Mouse (Mus musculus) lung, embryonic 16.5 days (tissue): ENCODE data around the gene C530008M17Rik. TPM values are rescaled to one million over a fixed set of nuclear protein-coding genes. Genes with fewer than 3 reads are reported as not detected.
A peak's percentile ranks its signal among the peaks of the same experiment; 100 is the strongest.

Experiments used
- ATAC-seq: fragments of 200-750 bp; cut with Nextera tagmentation; 2 replicates; pipeline ENCODE4 v1.8.0; 2017; ENCODE audit warnings: low read depth, mild to moderate bottlenecking, moderate library complexity
- H3K27ac ChIP-seq: fragments of 300-500 bp; sonication (generic); 2 replicates; pipeline ENCODE4 v1.5.1; 2014; ENCODE audit warnings: mild to moderate bottlenecking, control low read depth, low read length
- H3K27me3 ChIP-seq: fragments of 300-500 bp; sonication (generic); 2 replicates; pipeline ENCODE4 v1.6.1; 2014; ENCODE audit warnings: low read depth, low read length, mixed read lengths; ENCODE audit not compliant: control insufficient read depth, insufficient read depth
- H3K36me3 ChIP-seq: fragments of 300-500 bp; sonication (generic); 2 replicates; pipeline ENCODE4 v1.6.1; 2014; ENCODE audit warnings: low read length; ENCODE audit not compliant: control insufficient read depth, insufficient read depth
- H3K4me1 ChIP-seq: fragments of 300-500 bp; sonication (generic); replicated peaks from 2 replicates; pipeline ENCODE4 v1.6.1; 2014; ENCODE audit warnings: low read length, mixed read lengths; ENCODE audit not compliant: control insufficient read depth, insufficient read depth
- H3K4me2 ChIP-seq: fragments of 300-500 bp; sonication (generic); 2 replicates; pipeline ENCODE4 v1.6.1; 2014; ENCODE audit warnings: low read depth, low read length, control low read depth
- H3K4me3 ChIP-seq: fragments of 300-500 bp; sonication (generic); 2 replicates; pipeline ENCODE4 v1.5.1; 2014; ENCODE audit warnings: mild to moderate bottlenecking, low read length, control low read depth
- H3K9ac ChIP-seq: fragments of 300-500 bp; sonication (generic); 2 replicates; pipeline ENCODE4 v1.6.1; 2014; ENCODE audit warnings: low read length, control low read depth
- H3K9me3 ChIP-seq: fragments of 300-500 bp; sonication (generic); 2 replicates; pipeline ENCODE4 v1.6.1; 2016; ENCODE audit warnings: low read length; ENCODE audit not compliant: control insufficient read depth
- WGBS: fragments of 180-500 bp; shearing (Covaris S2); extraction: QIAGEN DNeasy Blood & Tissue Kit; methylation state at CpG from one replicate; pipeline ENCODE4 v1.1.7; 2014; 5-methylcytosine and 5-hydroxymethylcytosine counted together
- polyA plus RNA-seq: library from polyadenylated mRNA; unstranded; fragments of >200 nt; fragmentation: Nextera tagmentation; extraction: Ambion mirVana; gene quantifications from 2 replicates; pipeline ENCODE4 v1.2.1, GENCODE M21; 2015

C530008M17Rik gene
- polyA plus RNA-seq, 1 experiment from 2014 or later, result 9.5 TPM

DNA sequence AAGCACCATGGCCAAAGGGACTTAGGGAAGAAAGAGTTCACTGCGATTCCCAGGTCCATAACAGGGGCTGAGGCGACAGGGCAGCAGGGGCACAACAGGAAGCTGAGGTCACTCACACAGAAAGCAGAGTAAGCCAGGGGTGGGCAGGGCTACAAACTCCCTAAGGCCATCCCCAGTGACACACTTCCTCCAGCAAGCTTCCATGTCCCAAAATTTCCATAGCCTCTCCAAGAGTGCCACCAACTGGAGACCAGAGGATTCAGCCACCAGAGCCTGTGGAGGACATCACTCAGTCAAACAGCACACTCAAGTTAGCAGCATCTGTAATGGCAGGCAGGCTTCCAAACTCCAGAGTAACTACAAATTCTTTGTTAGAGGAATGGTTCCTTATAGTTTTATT, 20.7 kb upstream of the C530008M17Rik start:
- Histone ChIP-seq H3K4me3 (no peak overlapping the region), H3K36me3 (peaks cover 42% of the 10 kb centered on the region), H3K4me1 (no peaks in the 10 kb centered on the region), H3K9ac (no peak overlapping the region), H3K9me3 (no peaks in the 10 kb centered on the region), H3K27me3 (no peaks in the 10 kb centered on the region), H3K27ac (no peak overlapping the region), H3K4me2 (no peak overlapping the region)
- ATAC-seq, result no peak
- WGBS, result 74% methylated on average over 2 of the region's 2 CpGs

GRCm38 (mm10) chr5:76642076-76642475, 14.2 kb upstream of the C530008M17Rik start:
- Histone ChIP-seq H3K4me2 (no peak overlapping the region), H3K4me3 (no peak overlapping the region), H3K9ac (no peak overlapping the region), H3K9me3 (no peaks in the 10 kb centered on the region), H3K27me3 (no peaks in the 10 kb centered on the region), H3K4me1 (no peaks in the 10 kb centered on the region), H3K36me3 (peaks cover 38% of the 10 kb centered on the region), H3K27ac (no peak overlapping the region)
- WGBS, result 92% methylated on average over 4 of the region's 4 CpGs
- ATAC-seq, result no peak

- H3K4me2 ChIP-seq, result no peak overlapping the region
- H3K4me1 ChIP-seq, result no peaks in the 10 kb centered on the region
- H3K4me3 ChIP-seq, result no peak overlapping the region
- peaks cover 32% of the 10 kb centered on the region for H3K36me3 ChIP-seq
- H3K27me3 ChIP-seq, result no peaks in the 10 kb centered on the region
- H3K9ac ChIP-seq, result no peak overlapping the region
- 87% methylated on average over 7 of the region's 7 CpGs for WGBS
- no peak for ATAC-seq
- H3K27ac ChIP-seq, result no peak overlapping the region
- no peaks in the 10 kb centered on the region for H3K9me3 ChIP-seq
These were observed 12.1 kb upstream of the C530008M17Rik start for GRCm38 (mm10) chr5:76644234-76644633.

GRCm38 (mm10) chr5:76645091-76645868, 11.0 kb upstream of the C530008M17Rik start:
- Histone ChIP-seq H3K4me1 (no peaks in the 10 kb centered on the region), H3K9ac (no peak overlapping the region), H3K36me3 (peaks cover 26% of the 10 kb centered on the region), H3K27ac (no peak overlapping the region), H3K4me2 (no peak overlapping the region), H3K9me3 (no peaks in the 10 kb centered on the region), H3K4me3 (no peak overlapping the region), H3K27me3 (no peaks in the 10 kb centered on the region)
- no peak for ATAC-seq
- WGBS, result 89% methylated on average over 10 of the region's 10 CpGs

DNA sequence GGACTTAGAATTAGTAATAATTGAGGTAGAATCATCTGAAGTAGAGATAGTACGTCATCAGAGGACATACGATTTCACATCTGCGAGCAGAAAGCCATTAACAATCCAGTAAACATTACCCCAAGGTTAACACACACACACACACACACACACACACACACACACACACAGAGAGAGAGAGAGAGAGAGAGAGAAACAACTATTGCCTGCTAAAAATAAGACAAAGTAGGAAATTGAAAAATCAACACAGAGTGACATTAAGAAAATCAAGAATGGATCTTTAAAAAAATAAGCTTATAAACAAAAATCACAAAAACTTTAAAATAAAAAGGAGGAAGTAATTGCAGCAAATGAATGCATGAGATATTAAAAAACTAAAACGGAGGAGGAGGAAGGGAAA, 6.4 kb upstream of the C530008M17Rik start:
- Histone ChIP-seq H3K4me2 (no peak overlapping the region), H3K9ac (no peak overlapping the region), H3K36me3 (peaks cover 4% of the 10 kb centered on the region; the same call in 1 of the 2 replicates), H3K9me3 (no peaks in the 10 kb centered on the region), H3K27ac (no peak overlapping the region), H3K27me3 (no peaks in the 10 kb centered on the region), H3K4me3 (no peak overlapping the region), H3K4me1 (no peaks in the 10 kb centered on the region)
- ATAC-seq, result no peak
- WGBS, result 39% methylated on average over 4 of the region's 4 CpGs

DNA sequence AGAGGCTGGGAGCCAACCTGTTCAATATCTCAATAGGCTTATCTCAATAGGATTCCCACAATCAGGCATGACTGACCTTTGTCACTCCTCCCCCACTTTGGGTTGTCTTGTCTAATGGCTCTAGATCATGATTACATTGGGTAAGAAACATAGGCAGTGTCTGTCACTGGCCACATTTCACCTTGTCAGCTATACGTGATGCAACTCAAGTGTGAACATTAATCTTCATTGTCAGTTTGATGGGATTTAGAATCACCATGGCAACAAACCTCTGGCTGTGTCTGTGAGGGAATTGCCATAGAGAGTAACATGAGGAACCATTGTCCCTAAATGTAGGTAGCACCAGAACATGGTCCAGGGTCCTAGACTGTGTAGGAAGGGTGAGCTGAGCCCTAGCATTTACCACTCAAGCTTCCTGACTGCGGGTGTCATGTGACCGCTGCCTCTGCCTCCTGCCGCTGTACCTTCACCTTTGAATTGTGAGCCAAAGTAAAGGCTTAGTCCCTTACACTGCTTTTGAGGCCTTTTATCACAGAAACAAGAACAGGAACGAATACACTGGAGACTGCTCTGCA, 5.1 kb upstream of the C530008M17Rik start:
- Histone ChIP-seq H3K4me1 (no peaks in the 10 kb centered on the region), H3K9me3 (no peaks in the 10 kb centered on the region), H3K9ac (no peak overlapping the region), H3K36me3 (no peaks in the 10 kb centered on the region), H3K27ac (no peak overlapping the region), H3K4me2 (no peak overlapping the region), H3K27me3 (no peaks in the 10 kb centered on the region), H3K4me3 (no peak overlapping the region)
- WGBS, result 62% methylated on average over 5 of the region's 5 CpGs
- ATAC-seq, result no peak

GRCm38 (mm10) chr5:76657245-76658083, 1.2 kb downstream of the C530008M17Rik start:
- Histone ChIP-seq H3K9ac (peak overlapping the region; percentile 93), H3K4me1 (peaks cover 4% of the 10 kb centered on the region), H3K4me3 (peak overlapping the region; percentile 83), H3K4me2 (peak overlapping the region; percentile 95), H3K27me3 (no peaks in the 10 kb centered on the region; the same call in 1 of the 2 replicates), H3K27ac (peak overlapping the region; percentile 31; the same call in 1 of the 2 replicates), H3K36me3 (no peaks in the 10 kb centered on the region), H3K9me3 (no peaks in the 10 kb centered on the region)
- ATAC-seq, result peak; percentile 96
- 1% methylated on average over 48 of the region's 80 CpGs for WGBS

DNA sequence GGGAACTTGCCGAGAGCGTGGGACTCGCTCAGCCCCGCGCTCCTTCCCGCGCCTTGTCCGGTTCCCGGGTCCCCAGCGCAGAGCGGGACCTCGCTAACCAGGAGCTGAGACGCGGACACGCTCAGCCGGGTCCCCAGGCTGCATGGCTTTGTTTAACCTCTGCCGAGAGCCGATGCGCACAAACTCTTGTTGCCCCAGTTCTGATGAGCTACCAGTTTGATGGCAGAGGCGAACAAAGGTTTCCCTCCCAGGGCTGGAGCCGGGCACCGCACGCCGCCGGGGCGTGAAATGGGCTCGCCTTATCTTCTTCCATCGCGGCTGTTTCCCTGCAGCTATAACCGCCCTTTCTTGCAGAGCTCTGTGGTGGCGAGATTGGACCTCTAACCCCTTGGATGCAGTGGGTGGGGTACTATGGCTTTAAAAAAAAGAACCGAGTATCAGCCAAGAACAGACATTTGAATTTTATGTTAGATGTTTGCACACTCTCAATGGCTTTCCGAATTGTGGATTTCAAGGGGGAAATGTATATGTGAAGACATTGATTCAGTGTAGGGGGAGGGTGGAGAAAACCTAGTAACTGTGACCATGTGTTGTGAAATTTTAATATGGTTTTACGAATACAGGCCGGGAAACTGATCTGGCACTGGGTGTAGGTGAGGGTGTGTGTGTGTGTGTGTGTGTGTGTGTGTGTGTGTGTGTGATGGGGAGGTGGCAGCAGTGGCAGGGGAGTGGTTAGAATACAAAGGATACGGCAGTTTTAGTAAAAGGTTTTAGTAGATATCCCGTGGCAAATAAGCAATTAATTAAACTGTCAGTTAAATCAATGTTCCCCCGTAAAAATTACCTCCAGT, 2.0 kb downstream of the C530008M17Rik start:
- Histone ChIP-seq H3K9me3 (no peaks in the 10 kb centered on the region), H3K27me3 (no peaks in the 10 kb centered on the region; the same call in 1 of the 2 replicates), H3K36me3 (no peaks in the 10 kb centered on the region), H3K4me1 (peaks cover 4% of the 10 kb centered on the region), H3K9ac (peak overlapping the region; percentile 93), H3K4me2 (peak overlapping the region; percentile 95), H3K27ac (0 out of 2 replicates have a peak overlapping the region, but pooled peaks have one; percentile 31), H3K4me3 (peak overlapping the region; percentile 83)
- ATAC-seq, result peak; percentile 78
- 2% methylated on average over 35 of the region's 38 CpGs for WGBS
